Mouse (Mus musculus) testis, postnatal 10 days (tissue): ENCODE data around the gene Dennd4b.
"Not testable (repeated sequence)": the region's sequence is repeated elsewhere in the genome, so short reads cannot be mapped to it uniquely, and the experiment has no call there.

ENCODE experiments used
- DNase-seq: peaks from one replicate; pipeline ENCODE4 v3.0.0; 2021; ENCODE audit warnings: low spot score

Gene Dennd4b

GRCm38 (mm10) chr3:90265034-90265931 is at the start of gene Dennd4b:
Gene Dennd4b (plus strand): TSS chr3:90265185.
- DNase-seq, result peak; percentile 97

GRCm38 (mm10) chr3:90215825-90216380 is 49.1 kb upstream of the Dennd4b start:
- no peak for DNase-seq

GRCm38 (mm10) chr3:90220088-90220487 is 44.9 kb upstream of the Dennd4b start:
- DNase-seq, result peak; percentile 54

GRCm38 (mm10) chr3:90220531-90220951 is 44.4 kb upstream of the Dennd4b start:
- DNase-seq, result peak; percentile 85

DNA sequence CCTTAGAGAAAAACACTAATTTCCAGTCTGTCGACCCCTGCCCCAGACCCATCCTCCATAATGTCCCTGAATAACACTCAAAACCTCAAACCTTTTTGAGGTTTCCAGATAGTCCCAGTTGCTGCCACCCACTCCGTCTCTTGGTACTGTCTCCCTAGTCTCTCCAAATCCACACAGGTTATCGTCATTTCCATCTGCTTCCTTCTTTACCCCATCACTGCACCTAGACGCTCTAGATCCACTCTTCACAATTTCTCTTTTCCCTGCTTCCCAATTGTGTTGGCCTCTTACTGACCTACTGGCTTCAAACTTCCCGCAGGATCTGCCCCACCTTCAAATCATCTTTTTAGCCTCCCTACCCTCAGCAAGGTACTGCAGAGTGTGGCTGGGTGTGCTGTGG is 43.9 kb upstream of the Dennd4b start:
- no peak for DNase-seq

DNA sequence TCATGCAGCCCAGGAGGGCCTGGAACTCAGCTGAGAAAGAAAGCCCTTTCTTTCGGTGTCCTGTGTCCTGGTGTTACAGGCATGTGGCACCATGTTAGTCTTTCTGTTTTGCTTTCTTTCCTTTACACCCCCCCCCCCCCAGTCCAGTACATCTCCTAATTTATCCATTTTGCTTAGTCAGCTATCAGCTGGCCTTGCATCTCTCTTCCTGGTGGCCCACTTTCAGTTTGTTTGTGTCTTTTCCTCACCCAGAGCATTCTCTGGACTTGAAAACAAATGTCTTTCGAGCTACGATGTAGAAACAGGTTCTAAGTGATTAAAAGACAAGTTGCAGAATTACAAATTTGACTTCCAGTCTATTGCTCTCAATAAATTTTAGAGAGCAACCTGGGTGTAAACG is 42.5 kb upstream of the Dennd4b start:
- no peak for DNase-seq

DNA sequence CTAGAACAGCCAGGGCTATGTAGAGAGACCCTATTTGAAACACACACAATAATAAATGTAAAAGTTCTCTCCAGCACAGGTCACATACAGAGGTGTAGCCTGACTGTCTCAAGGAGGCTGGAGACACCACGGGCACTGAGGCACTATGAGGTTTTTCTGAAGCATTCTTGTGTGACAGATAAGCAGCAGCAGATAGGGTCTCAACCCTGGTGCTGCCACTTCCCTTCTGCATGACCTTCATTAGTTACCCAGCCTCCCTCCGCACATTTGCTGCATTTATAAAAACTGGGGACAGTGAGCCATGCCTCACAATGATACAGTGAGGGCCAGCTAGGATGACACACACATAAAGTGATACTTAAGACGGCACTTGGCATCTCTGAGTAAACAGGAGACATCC is 42.0 kb upstream of the Dennd4b start:
- DNase-seq, result no peak

GRCm38 (mm10) chr3:90224331-90224730 is 40.7 kb upstream of the Dennd4b start:
- no peak for DNase-seq

DNA sequence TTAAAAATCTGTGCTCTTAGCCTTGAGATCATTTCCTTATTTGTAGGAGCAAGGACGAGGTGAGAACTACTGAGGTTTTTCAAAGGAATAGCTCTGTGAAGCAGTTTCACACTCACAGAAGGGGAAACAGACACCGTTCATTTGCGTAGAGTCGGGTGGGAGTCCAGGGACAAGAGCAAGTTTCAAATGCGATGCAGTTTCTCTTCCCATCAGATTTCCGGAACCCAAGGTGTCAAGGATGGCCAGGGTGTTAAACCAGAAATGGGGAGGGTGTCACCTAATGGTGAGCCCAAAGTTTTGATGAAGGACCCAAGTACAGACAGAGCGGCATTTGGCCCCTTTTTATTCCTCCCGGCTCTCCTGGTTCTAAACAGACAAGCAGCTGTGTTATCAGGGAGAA is 33.9 kb upstream of the Dennd4b start:
- no peak for DNase-seq

GRCm38 (mm10) chr3:90231507-90232333 is 33.3 kb upstream of the Dennd4b start, which contains the start of gene Jtb:
Gene Jtb (plus strand): TSS chr3:90231597.
- DNase-seq, result peak; percentile 91

GRCm38 (mm10) chr3:90241251-90241650 is 23.7 kb upstream of the Dennd4b start:
- DNase-seq, result no peak

DNA sequence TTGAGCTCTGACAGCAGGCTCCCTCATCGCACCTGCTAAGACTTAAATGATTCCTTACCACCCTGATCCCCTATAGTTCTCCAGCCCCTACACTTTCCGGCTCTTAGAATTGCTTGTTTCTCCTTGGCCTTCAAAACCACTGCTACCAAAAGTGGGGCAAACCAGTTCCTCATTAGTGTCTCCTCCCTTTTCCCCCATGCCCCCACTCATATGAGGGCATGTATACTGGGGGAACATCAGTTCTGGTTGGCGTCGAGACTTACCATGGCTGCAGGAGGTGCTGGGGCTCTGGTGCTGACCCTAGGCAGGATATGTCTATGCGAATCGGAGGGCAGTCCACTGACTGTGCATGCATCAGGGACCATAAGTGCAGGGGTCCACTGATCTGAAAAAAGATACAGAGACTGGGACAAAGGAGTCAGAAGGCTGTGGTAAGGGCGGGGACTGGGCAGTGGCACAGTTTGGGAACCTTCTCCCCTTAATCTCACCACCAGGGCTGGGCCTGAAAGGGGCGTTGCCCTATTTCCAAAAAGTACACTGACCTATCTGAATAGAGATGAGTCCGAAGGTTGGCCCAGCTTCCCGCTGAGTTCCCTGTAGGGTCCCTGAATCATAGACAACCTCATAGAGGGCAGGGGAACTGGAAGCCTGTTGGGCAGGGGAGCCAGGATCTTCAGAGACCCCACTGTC is 23.2 kb upstream of the Dennd4b start:
- no peak for DNase-seq

- DNase-seq, result peak; percentile 70
These were observed 21.8 kb upstream of the Dennd4b start, which contains the start of gene Creb3l4 for GRCm38 (mm10) chr3:90242984-90243775. Gene Creb3l4 (minus strand): TSS chr3:90243512.

DNA sequence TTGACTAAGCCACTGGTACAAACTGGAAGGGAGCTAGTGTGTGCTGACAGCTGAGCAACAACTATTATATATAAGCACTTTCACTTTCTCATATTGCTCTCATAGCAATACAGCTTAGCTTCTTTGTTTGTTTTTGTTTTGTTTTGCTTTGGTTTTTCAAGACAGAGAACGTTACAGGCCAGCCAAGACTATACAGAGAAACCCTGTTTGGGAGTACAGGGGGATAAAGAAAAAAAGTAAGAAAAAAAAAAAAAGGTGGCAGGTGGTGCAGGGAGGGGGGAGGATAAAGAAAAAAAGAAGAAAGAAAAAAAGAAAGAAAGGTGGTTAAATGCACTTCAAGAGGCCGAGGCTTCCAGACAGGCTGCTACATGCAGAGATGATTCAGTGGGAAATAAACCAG is 19.6 kb upstream of the Dennd4b start:
- DNase-seq, result no peak

DNA sequence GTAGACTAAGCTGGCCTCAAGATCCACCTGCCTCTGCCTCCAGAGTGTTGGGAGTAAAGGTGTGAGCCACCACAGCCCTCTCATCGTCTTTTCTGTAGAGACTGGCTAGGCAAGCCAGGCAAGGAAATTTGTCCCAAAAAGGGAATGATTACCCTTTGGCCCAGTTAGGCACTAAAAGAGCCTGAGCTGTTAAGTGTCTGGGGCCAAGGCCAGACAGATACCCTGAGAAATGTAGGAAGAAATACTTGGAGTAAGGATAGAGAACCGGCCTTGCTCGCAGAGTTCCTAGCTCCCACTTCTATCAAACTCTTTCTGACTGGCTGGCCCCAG is 17.4 kb upstream of the Dennd4b start:
- DNase-seq, result no peak

DNA sequence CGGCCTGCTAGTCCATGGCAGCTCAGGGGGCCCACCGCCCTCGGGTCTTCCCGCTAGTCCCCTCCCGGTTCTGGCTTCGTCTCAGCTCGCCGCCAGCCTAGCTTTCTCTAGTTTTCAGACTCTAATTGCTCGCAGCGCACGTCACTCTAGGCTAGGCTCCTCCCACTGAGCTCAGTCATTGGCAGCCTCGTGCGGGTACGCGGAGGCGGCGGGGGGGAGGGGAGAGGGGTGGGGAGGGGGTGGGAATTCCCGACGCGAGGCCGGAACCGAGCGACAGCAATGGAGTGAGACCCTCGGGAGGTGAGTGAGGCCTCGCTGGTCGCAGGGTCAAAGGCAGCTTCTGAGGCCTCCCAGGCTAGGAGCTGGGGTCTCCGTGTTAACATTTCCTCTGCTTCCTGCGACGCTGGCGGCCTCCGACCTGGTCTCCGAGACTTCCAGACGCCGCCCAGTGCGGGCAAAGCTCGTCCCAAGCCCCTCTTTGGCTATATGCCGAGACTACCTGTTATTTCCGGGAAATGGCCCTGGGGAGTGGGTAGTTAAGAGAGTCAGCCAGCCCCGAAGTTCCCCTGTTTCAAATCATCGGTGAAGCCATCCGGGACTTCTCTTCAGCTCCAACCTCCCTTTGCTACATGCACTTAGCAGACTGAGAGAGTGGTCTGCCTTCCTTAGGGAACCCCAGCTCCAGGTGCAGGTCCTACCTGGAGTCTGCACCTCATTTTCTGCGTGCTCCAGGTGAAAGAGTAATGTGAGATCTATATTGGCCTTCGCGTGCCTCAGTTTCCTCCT is 16.8 kb upstream of the Dennd4b start, which contains the start of gene Slc39a1:
Slc39a1 (plus strand) TSS at position 213 of the 786 bp plus-strand sequence.
- DNase-seq, result peak; percentile 92

DNA sequence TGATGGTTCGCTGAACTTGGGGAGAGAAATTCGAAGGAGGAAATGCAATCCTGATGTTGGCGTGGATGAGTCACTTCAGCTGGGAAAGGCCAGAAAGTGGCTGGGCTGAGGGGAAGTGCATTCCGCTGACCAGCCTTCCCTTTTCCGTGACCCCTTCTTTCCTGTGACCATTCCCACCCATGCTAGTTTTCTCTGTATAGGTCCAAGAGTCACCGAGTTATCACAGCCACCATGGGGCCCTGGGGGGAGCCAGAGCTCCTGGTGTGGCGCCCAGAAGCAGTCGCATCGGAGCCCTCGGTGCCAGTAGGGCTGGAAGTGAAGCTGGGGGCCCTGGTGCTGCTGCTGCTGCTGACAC is 16.3 kb upstream of the Dennd4b start:
- DNase-seq, result no peak

GRCm38 (mm10) chr3:90250791-90251190 is 14.2 kb upstream of the Dennd4b start:
- no peak for DNase-seq

DNA sequence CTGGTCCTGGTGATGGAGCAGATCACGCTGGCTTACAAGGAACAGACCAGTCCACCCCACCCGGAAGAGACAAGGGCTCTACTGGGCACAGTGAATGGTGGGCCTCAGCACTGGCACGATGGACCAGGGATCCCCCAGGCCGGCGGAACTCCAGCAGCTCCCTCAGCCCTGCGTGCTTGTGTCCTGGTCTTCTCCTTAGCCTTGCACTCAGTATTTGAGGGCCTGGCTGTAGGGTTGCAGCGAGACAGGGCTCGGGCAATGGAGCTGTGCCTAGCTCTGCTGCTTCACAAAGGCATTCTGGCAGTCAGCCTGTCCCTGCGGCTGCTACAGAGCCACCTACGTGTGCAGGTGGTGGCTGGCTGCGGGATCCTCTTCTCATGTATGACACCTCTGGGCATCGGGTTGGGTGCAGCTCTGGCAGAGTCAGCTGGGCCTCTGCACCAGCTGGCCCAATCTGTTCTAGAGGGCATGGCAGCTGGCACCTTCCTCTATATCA is 13.2 kb upstream of the Dennd4b start:
- not testable (repeated sequence) for DNase-seq

- not testable (repeated sequence) for DNase-seq
These were observed 12.3 kb upstream of the Dennd4b start for GRCm38 (mm10) chr3:90252659-90253058.
